10 mouse cellular contexts compared by ENCODE assay signal in genomic region chr19:47457711-47458503, GRCm38 (mm10). TPM values are rescaled to one million over a fixed set of nuclear protein-coding genes. Genes with fewer than 3 reads are reported as not detected.
A peak's percentile ranks its signal among the peaks of the same experiment; 100 is the strongest.
DNase-seq lines count a peak whose midpoint lies in the region; ATAC-seq lines count a peak whose summit lies in the region.
"Had no signal": no experiment of that assay in that cellular context is flagged by ENCODE, and none has a peak within 500 bp of the region (broad histone marks: within the 10 kb centered on the region; RNA-seq: fewer than 3 reads in every experiment).

No protein-coding gene starts in this region.

- 32% methylated on average over 13 of the region's 13 CpGs for WGBS in heart, embryonic 13.5 days
- WGBS in liver, embryonic 12.5 days (ENCODE audit: insufficient replicate concordance), result 61% methylated on average over 13 of the region's 13 CpGs
- WGBS in forebrain, embryonic 15.5 days, result 66% methylated on average over 13 of the region's 13 CpGs

- no peaks in the 10 kb centered on the region for H3K27me3 ChIP-seq in heart, embryonic 13.5 days (replicated peaks)
- H3K27me3 ChIP-seq in liver, embryonic 12.5 days (replicated peaks), result peaks cover 11% of the 10 kb centered on the region; the same call in 1 of the 2 replicates
- H3K27me3 ChIP-seq in forebrain, embryonic 15.5 days, result no peaks in the 10 kb centered on the region

- H3K4me3 ChIP-seq in heart, embryonic 13.5 days, result no peak overlapping the region
- no peak overlapping the region for H3K4me3 ChIP-seq in liver, embryonic 12.5 days
- H3K4me3 ChIP-seq in forebrain, embryonic 15.5 days, result no peak overlapping the region

- no peaks in the 10 kb centered on the region for H3K9me3 ChIP-seq in heart, embryonic 13.5 days
- H3K9me3 ChIP-seq in liver, embryonic 12.5 days (replicated peaks), result 0 out of 2 replicates have a peak, but pooled peaks cover 3% of the 10 kb centered on the region
- no peaks in the 10 kb centered on the region for H3K9me3 ChIP-seq in forebrain, embryonic 15.5 days

- peak overlapping the region; percentile 8 for H3K4me2 ChIP-seq in heart, embryonic 13.5 days
- 0 out of 2 replicates have a peak overlapping the region, but pooled peaks have one; percentile 4 for H3K4me2 ChIP-seq in liver, embryonic 12.5 days
- H3K4me2 ChIP-seq in forebrain, embryonic 15.5 days (replicated peaks), result no peak overlapping the region

- peak overlapping the region; percentile 59 for H3K27ac ChIP-seq in heart, embryonic 13.5 days (replicated peaks)
- peak overlapping the region; percentile 66; the same call in 1 of the 2 replicates for H3K27ac ChIP-seq in liver, embryonic 12.5 days
- H3K27ac ChIP-seq in forebrain, embryonic 15.5 days (replicated peaks), result no peak overlapping the region

- H3K9ac ChIP-seq in heart, embryonic 13.5 days, result peak overlapping the region; percentile 58
- H3K9ac ChIP-seq in liver, embryonic 12.5 days, result no peak overlapping the region
- no peak overlapping the region for H3K9ac ChIP-seq in forebrain, embryonic 15.5 days (replicated peaks)

- peaks cover 98% of the 10 kb centered on the region for H3K4me1 ChIP-seq in heart, embryonic 13.5 days
- peaks cover 79% of the 10 kb centered on the region for H3K4me1 ChIP-seq in liver, embryonic 12.5 days
- peaks cover 30% of the 10 kb centered on the region for H3K4me1 ChIP-seq in forebrain, embryonic 15.5 days

- no peak for ATAC-seq in heart, embryonic 13.5 days (ENCODE audit: extremely low read depth, insufficient number of reproducible peaks, low FRiP score, low TSS enrichment)
- ATAC-seq in liver, embryonic 12.5 days, result peak; percentile 68
- no peak for ATAC-seq in forebrain, embryonic 15.5 days (replicated peaks)

- peaks cover 12% of the 10 kb centered on the region; the same call in 1 of the 2 replicates for H3K36me3 ChIP-seq in heart, embryonic 13.5 days
- peaks cover 6% of the 10 kb centered on the region; the same call in 1 of the 2 replicates for H3K36me3 ChIP-seq in liver, embryonic 12.5 days
- no peaks in the 10 kb centered on the region for H3K36me3 ChIP-seq in forebrain, embryonic 15.5 days

- DNase-seq in 3134 (ENCODE audit: extremely low read depth, insufficient read length, low spot score) (peak; percentile 71), 3T3-L1 (ENCODE audit: low read depth, low spot score) (peak; percentile 68)
- DNase-seq in neural tube, embryonic 10.5 days (ENCODE audit: extremely low spot score, low spot score), result no peak
- no peak for DNase-seq in adrenal gland, postnatal 36 days
- DNase-seq: cerebellum, adult 2 months; right cerebral cortex, adult 18-20 months; thymus, postnatal 25 days had no signal

RNA-seq across cellular contexts. Expression of gene Sh3pxd2a, which starts 6.3 kb away (rescaled TPM):
- 5.4 and 5.7 TPM in 2 replicates for polyA plus RNA-seq in heart, embryonic 13.5 days (2015; fragmentation: Nextera tagmentation; extraction: Ambion mirVana)
- polyA plus RNA-seq in liver, embryonic 12.5 days (2016; fragmentation: Nextera tagmentation; extraction: Ambion mirVana), result 1.1 and 1.6 TPM in 2 replicates
- 2.0 and 2.2 TPM in 2 replicates for polyA plus RNA-seq in forebrain, embryonic 15.5 days (2015; fragmentation: Nextera tagmentation; extraction: Ambion mirVana)
- total RNA-seq in adrenal gland, postnatal 36 days (2021), result 10 to 100 TPM; 46.5 to 65.9 TPM

Comparison
In these comparisons a context has a peak if more than half of its experiments do, and no peak if none do; other contexts are left out.
1. DNase-seq: peak in 3134 (single experiment) and 3T3-L1 (single experiment); none in neural tube, embryonic 10.5 days (single experiment) and adrenal gland, postnatal 36 days (0 of 2).